Mouse (Mus musculus) heart, postnatal 10 days (tissue): ENCODE measurements around the gene Tbx6. TPM values are rescaled to one million over a fixed set of nuclear protein-coding genes. Genes with fewer than 3 reads are reported as not detected.
A peak's percentile ranks its signal among the peaks of the same experiment; 100 is the strongest.

Experiments
- DNase-seq, 2 experiments: peaks; one replicate each; pipeline ENCODE4 v3.0.0; 2021
- intact Hi-C: fragments of 180-260 bp; cut with DNase I; formaldehyde crosslinking; loops from one replicate; pipeline ENCODE4 v1.15.1; 2025
- total RNA-seq, 2 experiments: library from RNA; stranded (reverse); gene quantifications; 2 replicates each; pipeline ENCODE4 v1.2.3; 2021

Tbx6 gene
- total RNA-seq, 2 experiments from 2014 or later, result 0.29 to 0.35 TPM

GRCm38 (mm10) chr7:126808703-126809455, 27.6 kb downstream of the Tbx6 start:
- DNase-seq, result peak; percentile 93 to 94
- intact Hi-C loops, result no loop called here

- no peak for DNase-seq
- intact Hi-C loops, result no loop called here
These were observed 28.6 kb downstream of the Tbx6 start for GRCm38 (mm10) chr7:126809723-126810369.

GRCm38 (mm10) chr7:126815726-126816222, 34.5 kb downstream of the Tbx6 start:
- intact Hi-C loops, result no loop called here

GRCm38 (mm10) chr7:126816494-126816893, 35.2 kb downstream of the Tbx6 start:
- no peak for DNase-seq
- intact Hi-C loops, result no loop called here

More at GRCm38 (mm10) chr7:126815726-126816222, 34.5 kb downstream of the Tbx6 start:
- no peak for DNase-seq

GRCm38 (mm10) chr7:126817595-126817994, 36.3 kb downstream of the Tbx6 start:
- no peak for DNase-seq
- intact Hi-C loops, result no loop called here

GRCm38 (mm10) chr7:126818818-126819217, 37.5 kb downstream of the Tbx6 start:
- no peak for DNase-seq
- intact Hi-C loops, result no loop called here

GRCm38 (mm10) chr7:126821835-126822511, 40.7 kb downstream of the Tbx6 start:
- intact Hi-C loops, result loop anchor here (1.0 to 5.0 kb wide), 4 partner anchors 125 to 283 kb away; partner anchors contain the start of genes Asphd1 and Maz
- peak; percentile 82 to 91 for DNase-seq

GRCm38 (mm10) chr7:126822741-126823140, 41.5 kb downstream of the Tbx6 start:
- DNase-seq, result no peak
- intact Hi-C loops, result loop anchor here (1.0 to 5.0 kb wide), 4 partner anchors 125 to 282 kb away; partner anchors contain the start of genes Asphd1 and Maz

GRCm38 (mm10) chr7:126823202-126823711, 42.0 kb downstream of the Tbx6 start:
- DNase-seq, result no peak
- intact Hi-C loops, result loop anchor here (2.0 to 5.0 kb wide), 3 partner anchors 124 to 282 kb away; partner anchors contain the start of genes Asphd1 and Maz

GRCm38 (mm10) chr7:126823940-126824339, 42.7 kb downstream of the Tbx6 start:
- intact Hi-C loops, result loop anchor here (2.0 to 5.0 kb wide), 3 partner anchors 123 to 281 kb away; partner anchors contain the start of genes Asphd1 and Maz
- no peak for DNase-seq

GRCm38 (mm10) chr7:126825403-126825802, 44.1 kb downstream of the Tbx6 start:
- intact Hi-C loops, result no loop called here
- peak in 1 of 2 experiments; percentile 55 for DNase-seq

- DNase-seq, result no peak
- intact Hi-C loops, result no loop called here
These were observed 44.7 kb downstream of the Tbx6 start for GRCm38 (mm10) chr7:126825952-126826351.

GRCm38 (mm10) chr7:126831539-126831938, 50.3 kb downstream of the Tbx6 start, which contains the start of gene 4930451I11Rik:
TSS of gene 4930451I11Rik (minus strand) at chr7:126831639.
- DNase-seq, result no peak
- intact Hi-C loops, result loop anchor here (5.0 kb wide), 1 partner anchor 56 kb away; no protein-coding TSS in a partner anchor

- DNase-seq, result peak; percentile 76 to 86
- intact Hi-C loops, result loop anchor here (1.0 to 5.0 kb wide), 3 partner anchors 55 to 278 kb away; no protein-coding TSS in a partner anchor
These were observed 50.8 kb downstream of the Tbx6 start for GRCm38 (mm10) chr7:126832036-126832598.

GRCm38 (mm10) chr7:126833294-126833693, 52.0 kb downstream of the Tbx6 start:
- intact Hi-C loops, result loop anchor here (2.0 to 5.0 kb wide), 2 partner anchors 54 to 130 kb away; no protein-coding TSS in a partner anchor

More at GRCm38 (mm10) chr7:126833294-126833693, 52.0 kb downstream of the Tbx6 start:
- no peak for DNase-seq

Other genes starting within 250 kb of the Tbx6 start
- 100 to 1,000 TPM; 149 to 159 TPM for gene Eif3c, start 215.1 kb upstream of the Tbx6 start, total RNA-seq
- under 1 TPM; 0.69 to 0.81 TPM for gene Apobr, start 196.5 kb upstream of the Tbx6 start, total RNA-seq
- 10 to 100 TPM; 14.7 to 16.6 TPM for gene Cln3, start 195.7 kb upstream of the Tbx6 start, total RNA-seq
- not detected for gene Il27, start 186.5 kb upstream of the Tbx6 start, total RNA-seq
- 10 to 100 TPM in 1 of 2 experiments, 1 to 10 TPM in 1; 7.2 to 10.5 TPM for gene Nupr1, start 150.6 kb upstream of the Tbx6 start, total RNA-seq
- 10 to 100 TPM; 26.0 to 32.0 TPM for gene Sgf29, start 132.2 kb upstream of the Tbx6 start, total RNA-seq
- 10 to 100 TPM; 12.0 to 32.5 TPM for gene Sult1a1, start 105.1 kb upstream of the Tbx6 start, total RNA-seq
- 10 to 100 TPM; 50.7 to 59.8 TPM for gene Bola2, start 86.1 kb upstream of the Tbx6 start, total RNA-seq
- 1 to 10 TPM; 6.1 to 8.0 TPM for gene Slx1b, start 85.7 kb upstream of the Tbx6 start, total RNA-seq
- gene Coro1a, start 73.7 kb upstream of the Tbx6 start, total RNA-seq, result 10 to 100 TPM; 12.7 to 14.6 TPM
- gene Mapk3, start 21.9 kb upstream of the Tbx6 start, total RNA-seq, result 100 to 1,000 TPM in 1 of 2 experiments, 10 to 100 TPM in 1; 97.7 to 103 TPM
- 1 to 10 TPM; 3.6 to 4.6 TPM for gene Gdpd3, start 15.1 kb upstream of the Tbx6 start, total RNA-seq
- gene Ypel3, start 4.5 kb upstream of the Tbx6 start, total RNA-seq, result 10 to 100 TPM; 61.9 to 71.7 TPM
- 10 to 100 TPM; 53.2 to 58.2 TPM for gene Ppp4c, start 11.0 kb downstream of the Tbx6 start, total RNA-seq
- gene Fam57b, start 16.2 kb downstream of the Tbx6 start, total RNA-seq, result 10 to 100 TPM; 10.1 to 11.0 TPM
- not detected for gene 4930451I11Rik, start 50.2 kb downstream of the Tbx6 start, total RNA-seq
- not detected for gene Doc2a, start 65.9 kb downstream of the Tbx6 start, total RNA-seq
- gene Hirip3, start 80.5 kb downstream of the Tbx6 start, total RNA-seq, result 10 to 100 TPM; 10.3 to 13.8 TPM
- 10 to 100 TPM; 23.8 to 30.0 TPM for gene Ino80e, start 80.9 kb downstream of the Tbx6 start, total RNA-seq
- 10 to 100 TPM; 65.6 to 65.7 TPM for gene Taok2, start 103.2 kb downstream of the Tbx6 start, total RNA-seq
- 10 to 100 TPM; 16.3 to 17.6 TPM for gene Tmem219, start 141.4 kb downstream of the Tbx6 start, total RNA-seq
- gene Kctd13, start 147.4 kb downstream of the Tbx6 start, total RNA-seq, result 1 to 10 TPM; 7.7 to 9.7 TPM
- not detected for gene Asphd1, start 168.1 kb downstream of the Tbx6 start, total RNA-seq
- 10 to 100 TPM; 23.3 to 30.4 TPM for gene Sez6l2, start 169.1 kb downstream of the Tbx6 start, total RNA-seq
- 10 to 100 TPM; 73.8 to 82.0 TPM for gene Cdipt, start 194.4 kb downstream of the Tbx6 start, total RNA-seq
- under 1 TPM; 0.47 to 0.84 TPM for gene Cdiptos, start 194.6 kb downstream of the Tbx6 start, total RNA-seq
- gene Mvp, start 233.1 kb downstream of the Tbx6 start, total RNA-seq, result 10 to 100 TPM; 45.3 to 50.1 TPM
- gene Pagr1b, start 235.0 kb downstream of the Tbx6 start, total RNA-seq, result not detected
- gene Pagr1a, start 235.9 kb downstream of the Tbx6 start, total RNA-seq, result 10 to 100 TPM in 1 of 2 experiments, 1 to 10 TPM in 1; 6.4 to 19.6 TPM
- gene Gm42742, start 239.6 kb downstream of the Tbx6 start, total RNA-seq, result 10 to 100 TPM; 19.0 to 27.2 TPM
- gene Prrt2, start 239.7 kb downstream of the Tbx6 start, total RNA-seq, result 1 to 10 TPM; 1.0 to 2.3 TPM
- 100 to 1,000 TPM; 106 to 113 TPM for gene Maz, start 245.6 kb downstream of the Tbx6 start, total RNA-seq